Mouse (Mus musculus) bone marrow, adult 2 months (tissue): ENCODE results near the gene Ak4.

Experiments
- CTCF ChIP-seq: fragments of 200-500 bp; IDR thresholded peaks from 2 replicates; pipeline ENCODE4 v1.5.1; 2011; ENCODE audit warnings: low read length, control low read depth; ENCODE audit not compliant: control insufficient read depth, insufficient read depth
- POLR2A ChIP-seq: fragments of 200-500 bp; IDR thresholded peaks from 2 replicates; pipeline ENCODE4 v1.6.1; 2011; ENCODE audit warnings: low read depth, mild to moderate bottlenecking, control low read depth, low read length, borderline replicate concordance; ENCODE audit not compliant: control insufficient read depth

GRCm38 (mm10) chr4:101395021-101395533 is 24.0 kb upstream of the Ak4 start:
- TF ChIP-seq CTCF (no peak), POLR2A (no peak)
